21 mouse cellular contexts compared by ENCODE assay signal in the genomic region with DNA sequence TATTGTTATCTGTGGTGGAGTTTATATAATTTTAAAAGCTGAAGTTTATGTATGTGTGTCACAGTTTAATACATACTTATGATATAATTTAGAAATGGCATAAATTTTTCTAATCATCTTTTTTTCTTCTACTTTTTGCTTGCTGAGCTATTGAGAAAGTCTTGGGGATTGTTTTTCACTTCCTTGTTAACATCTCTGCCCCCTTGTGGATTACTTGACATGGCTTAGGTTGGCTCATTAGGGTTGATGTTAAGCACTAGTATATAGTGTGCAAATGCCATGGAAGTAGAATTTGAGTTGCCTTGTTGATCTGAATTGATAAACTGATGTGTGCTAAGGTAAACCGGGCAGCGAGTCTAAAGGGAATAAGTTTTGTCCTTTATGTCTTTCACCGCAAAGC.
DNase-seq lines count a peak whose midpoint lies in the region; ATAC-seq and TF ChIP-seq lines count a peak whose summit lies in the region.
"Had no signal": no experiment of that assay in that cellular context is flagged by ENCODE, and none has a peak within 500 bp of the region (broad histone marks: within the 10 kb centered on the region; RNA-seq: fewer than 3 reads in every experiment).

No protein-coding gene starts in this region.

- H3K27me3 ChIP-seq in CH12.LX (replicated peaks), result no peaks in the 10 kb centered on the region
- no peaks in the 10 kb centered on the region for H3K27me3 ChIP-seq in splenic B cell, adult 2 months (ENCODE audit: control insufficient read depth, insufficient read depth, low read length, poor library complexity, severe bottlenecking)
- H3K27me3 ChIP-seq: embryonic facial prominence, embryonic 13.5 days; forebrain, embryonic 12.5 days; heart, embryonic 12.5 days had no signal

- no peak for DNase-seq in layer of hippocampus, adult 2 months (ENCODE audit: low spot score in 2 of 2)
- DNase-seq in layer of hippocampus, postnatal 25 days (ENCODE audit: extremely low spot score in 1 of 2, low spot score in 1 of 2), result no peak
- peak; percentile 10 for DNase-seq in CH12.LX (ENCODE audit: extremely low read depth)
- DNase-seq in induced T-regulatory cell, adult 2 months (ENCODE audit: low read depth), result peak; percentile 1
- peak; percentile 20 for DNase-seq in splenic B cell, adult 2 months (ENCODE audit: low read depth, low spot score)
- DNase-seq in urinary bladder, postnatal 10 days (ENCODE audit: low spot score), result no peak
- DNase-seq in cerebellum, adult 18-20 months, result no peak
- DNase-seq: adrenal gland, adult 8-10 months; adrenal gland, postnatal 36 days; cerebellum, adult 11 months; cerebellum, adult 9-10 months; cerebellum, postnatal 25 days; gastrocnemius, postnatal 14 days had no signal

- TF ChIP-seq EP300 in CH12.LX (IDR thresholded peaks at IDR 0.05; ENCODE audit: low read length), result no peak

- in situ Hi-C loops in CH12.LX (cut with MboI; ENCODE audit: low pct_ligation_motif_present, low pct_unique_long_range_greater_than_20kb, low sequenced_read_pairs), result no loop called here

- TF ChIP-seq RAD21 in CH12.LX (IDR thresholded peaks at IDR 0.05; ENCODE audit: low read depth, low read length), result peak; percentile 14

- ATAC-seq in monocyte, adult 5-6 weeks (replicated peaks; ENCODE audit: insufficient number of reproducible peaks, low FRiP score, low TSS enrichment, poor library complexity, severe bottlenecking), result no peak
- ATAC-seq: forebrain, embryonic 16.5 days had no signal

- no peaks in the 10 kb centered on the region for H3K9me3 ChIP-seq in CH12.LX (replicated peaks; ENCODE audit: low read length)
- H3K9me3 ChIP-seq: embryonic facial prominence, embryonic 13.5 days; forebrain, embryonic 12.5 days; G1E; heart, embryonic 12.5 days; hindbrain, embryonic 10.5 days had no signal

- no peak overlapping the region for H3K4me3 ChIP-seq in layer of hippocampus, adult 2 months
- H3K4me3 ChIP-seq in CH12.LX (replicated peaks in 1 of 3; ENCODE audit: low read depth in 2 of 3, low read length in 2 of 3, poor library complexity in 1 of 3), result no peak overlapping the region
- H3K4me3 ChIP-seq: embryonic facial prominence, embryonic 13.5 days; forebrain, embryonic 12.5 days; heart, embryonic 12.5 days; hindbrain, embryonic 10.5 days had no signal

- dilution Hi-C loops in CH12.LX (cut with MboI; ENCODE audit: extremely low pct_ligation_motif_present, extremely low pct_unique_long_range_greater_than_20kb, low sequenced_read_pairs), result no loop called here

- H3K79me2 ChIP-seq in CH12.LX (replicated peaks; ENCODE audit: control insufficient read depth, extremely low read depth, insufficient read depth, poor library complexity, severe bottlenecking), result no peaks in the 10 kb centered on the region

- H3K36me3 ChIP-seq in CH12.LX (replicated peaks in 1 of 2; ENCODE audit: control insufficient read depth in 1 of 2, insufficient read depth in 1 of 2, low read length in 1 of 2), result no peaks in the 10 kb centered on the region
- H3K36me3 ChIP-seq in splenic B cell, adult 2 months (ENCODE audit: control insufficient read depth, insufficient read depth, low read length, poor library complexity, severe bottlenecking), result no peaks in the 10 kb centered on the region
- H3K36me3 ChIP-seq: embryonic facial prominence, embryonic 13.5 days; forebrain, embryonic 12.5 days; G1E; heart, embryonic 12.5 days; hindbrain, embryonic 10.5 days had no signal

- H3K9ac ChIP-seq in CH12.LX (ENCODE audit: insufficient read depth, low read depth), result no peak overlapping the region
- H3K9ac ChIP-seq: embryonic facial prominence, embryonic 13.5 days; forebrain, embryonic 12.5 days; heart, embryonic 12.5 days; hindbrain, embryonic 14.5 days had no signal

- H3K4me2 ChIP-seq in CH12.LX (ENCODE audit: insufficient read depth, low read depth, poor library complexity, severe bottlenecking), result no peak overlapping the region
- H3K4me2 ChIP-seq: embryonic facial prominence, embryonic 13.5 days; forebrain, embryonic 12.5 days; heart, embryonic 12.5 days; hindbrain, embryonic 14.5 days had no signal

- no peak overlapping the region for H3K27ac ChIP-seq in layer of hippocampus, adult 2 months
- H3K27ac ChIP-seq in CH12.LX (ENCODE audit: insufficient read depth, low read depth), result no peak overlapping the region
- H3K27ac ChIP-seq: embryonic facial prominence, embryonic 13.5 days; forebrain, embryonic 12.5 days; hindbrain, embryonic 10.5 days; hindbrain, embryonic 14.5 days had no signal

- no peak for TF ChIP-seq POLR2A in CH12.LX (IDR thresholded peaks at IDR 0.05; ENCODE audit: low read depth, low read length)

- H3K4me1 ChIP-seq in CH12.LX (ENCODE audit: control insufficient read depth in 1 of 2, insufficient read depth in 2 of 2), result no peaks in the 10 kb centered on the region
- H3K4me1 ChIP-seq: embryonic facial prominence, embryonic 13.5 days; forebrain, embryonic 12.5 days; heart, embryonic 12.5 days; hindbrain, embryonic 10.5 days had no signal

- TF ChIP-seq CTCF in layer of hippocampus, adult 2 months (conservative IDR thresholded peaks at IDR 0.05), result 0 out of 2 replicates have a peak, but pooled peaks have one; percentile 13
- peak in 1 of 2 experiments; percentile 54; a peak in 2 of 4 replicates for TF ChIP-seq CTCF in CH12.LX (conservative IDR thresholded peaks at IDR 0.05 in 1 of 2, IDR thresholded peaks at IDR 0.05 in 1 of 2; ENCODE audit: low read depth in 2 of 2, low read length in 2 of 2)

TF ChIP-seq in CH12.LX, 34 proteins besides CTCF, POLR2A, EP300 and RAD21:
- TF ChIP-seq ELF1 (IDR thresholded peaks at IDR 0.05; ENCODE audit: low read depth, low read length) (peak; percentile 26; the same call in 1 of the 2 replicates), GABPA (IDR thresholded peaks at IDR 0.05; ENCODE audit: insufficient replicate concordance, low read depth, low read length) (no peak), SMC3 (IDR thresholded peaks at IDR 0.05; ENCODE audit: low read depth, low read length) (peak; percentile 45), MAX (IDR thresholded peaks at IDR 0.05; ENCODE audit: low read length) (no peak)

Comparison
In these comparisons a context has a peak if more than half of its experiments do, and no peak if none do; other contexts are left out.
1. DNase-seq: peak in CH12.LX (single experiment), induced T-regulatory cell, adult 2 months (single experiment) and splenic B cell, adult 2 months (single experiment); none in layer of hippocampus, adult 2 months (0 of 2), layer of hippocampus, postnatal 25 days (0 of 2), urinary bladder, postnatal 10 days (single experiment) and cerebellum, adult 18-20 months (0 of 2).